ENCODE assay signal across 8 mouse cellular contexts in the genomic region with DNA sequence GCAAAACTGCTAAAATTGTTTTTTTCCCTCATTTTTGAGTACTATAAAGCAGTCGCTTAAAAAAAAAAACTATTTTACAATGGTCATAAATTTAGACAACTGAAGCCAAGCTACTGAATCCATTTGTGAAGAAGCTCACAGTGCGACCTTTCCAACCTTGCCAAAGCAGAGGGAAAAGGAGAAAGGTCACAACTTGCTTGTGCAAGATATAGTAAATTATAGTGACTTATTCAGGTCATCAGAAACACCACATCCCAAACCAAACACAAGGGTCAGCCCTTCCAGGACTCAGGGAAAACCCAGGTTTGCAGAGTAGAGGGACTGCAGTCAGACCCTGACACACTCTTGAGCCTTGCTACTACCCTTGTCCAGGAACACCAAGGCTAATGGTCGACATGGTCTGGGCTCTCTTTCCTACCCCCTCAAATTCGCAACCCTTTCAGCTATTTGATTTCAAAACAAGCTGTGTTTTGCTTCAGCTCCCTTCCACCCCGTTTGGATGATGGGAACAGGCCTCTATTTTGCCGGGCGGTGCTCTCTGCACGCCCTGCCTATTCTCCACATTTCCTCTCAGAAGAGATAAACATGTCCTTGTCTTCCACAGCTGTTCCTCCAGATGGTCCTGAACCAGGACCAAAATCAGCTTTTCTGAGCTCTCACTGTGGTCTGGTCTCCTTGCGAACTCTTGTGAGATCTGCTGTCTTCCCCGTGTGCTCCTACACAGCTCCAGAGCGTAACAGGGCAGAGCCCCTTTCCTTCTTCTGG.
DNase-seq lines count a peak whose midpoint lies in the region; ATAC-seq and TF ChIP-seq lines count a peak whose summit lies in the region.

No protein-coding gene starts in this region.

- DNase-seq in adrenal gland, postnatal 14 days = peak; percentile 26
- DNase-seq in adrenal gland, adult 18-20 months (ENCODE audit: low spot score in 2 of 2) = no peak
- DNase-seq in brain, adult 2 months (ENCODE audit: low read depth, low spot score) = peak; percentile 77
- peak; percentile 65 for DNase-seq in kidney, adult 2 months
- peak; percentile 40 to 52 for DNase-seq in left cerebral cortex, postnatal 14 days (ENCODE audit: low spot score in 2 of 2)

- no peak overlapping the region for H3K9ac ChIP-seq in stomach, embryonic 14.5 days (replicated peaks; ENCODE audit: low read depth, low read length)

- 63% methylated on average over 11 of the region's 11 CpGs for WGBS in kidney, adult 2 months
- 55% methylated on average over 11 of the region's 11 CpGs for WGBS in stomach, embryonic 14.5 days

- H3K27ac ChIP-seq in kidney, adult 2 months (ENCODE audit: insufficient read depth, low read depth, low read length) = peak overlapping the region; percentile 48; the same call in 1 of the 2 replicates
- peak overlapping the region; percentile 75; the same call in 1 of the 2 replicates for H3K27ac ChIP-seq in stomach, embryonic 14.5 days (ENCODE audit: low read length)

- TF ChIP-seq CTCF in kidney, adult 2 months (conservative IDR thresholded peaks at IDR 0.05; ENCODE audit: insufficient read depth, insufficient read length, low read depth, low read length) = no peak

- no peak for TF ChIP-seq POLR2A in kidney, adult 2 months (IDR thresholded peaks at IDR 0.05; ENCODE audit: low read depth, low read length)

- no peak overlapping the region for H3K4me2 ChIP-seq in stomach, embryonic 14.5 days (replicated peaks; ENCODE audit: low read depth, low read length)

- no peaks in the 10 kb centered on the region for H3K9me3 ChIP-seq in stomach, embryonic 14.5 days (ENCODE audit: control insufficient read depth, low read depth, low read length)

- intact Hi-C loops in left cerebral cortex, postnatal 14 days (cut with DNase I) = no loop called here

- H3K4me1 ChIP-seq in kidney, adult 2 months (ENCODE audit: control insufficient read depth, insufficient read depth, low read length) = no peaks in the 10 kb centered on the region
- peaks cover 8% of the 10 kb centered on the region; the same call in 1 of the 2 replicates for H3K4me1 ChIP-seq in stomach, embryonic 14.5 days (ENCODE audit: control insufficient read depth, insufficient read depth, low read length)

- ATAC-seq in stomach, embryonic 14.5 days (ENCODE audit: insufficient number of reproducible peaks, insufficient read depth, low FRiP score, low read depth) = peak; percentile 57; the same call in 1 of the 2 replicates
- no peak for ATAC-seq in megakaryocyte progenitor cell, adult 5-6 weeks (replicated peaks; ENCODE audit: poor library complexity)
- ATAC-seq in CD4-positive, CD25-positive, alpha-beta regulatory T cell, adult 4 months = no peak

- H3K36me3 ChIP-seq in kidney, adult 2 months (ENCODE audit: control insufficient read depth, insufficient read depth, low read length) = no peaks in the 10 kb centered on the region
- no peaks in the 10 kb centered on the region for H3K36me3 ChIP-seq in stomach, embryonic 14.5 days (ENCODE audit: control insufficient read depth, insufficient read depth, low read length)

- no peaks in the 10 kb centered on the region for H3K27me3 ChIP-seq in kidney, adult 2 months (replicated peaks; ENCODE audit: control insufficient read depth, insufficient read depth, low read length)
- H3K27me3 ChIP-seq in stomach, embryonic 14.5 days (ENCODE audit: control insufficient read depth, insufficient read depth, low read length) = no peaks in the 10 kb centered on the region

- H3K4me3 ChIP-seq in kidney, adult 2 months (ENCODE audit: insufficient read depth, low read depth, low read length) = no peak overlapping the region
- H3K4me3 ChIP-seq in stomach, embryonic 14.5 days (ENCODE audit: low read depth, low read length) = no peak overlapping the region

Comparison
In these comparisons a context has a peak if more than half of its experiments do, and no peak if none do; other contexts are left out.
1. DNase-seq: peak in adrenal gland, postnatal 14 days (single experiment), brain, adult 2 months (single experiment), kidney, adult 2 months (single experiment) and left cerebral cortex, postnatal 14 days (2 of 2); none in adrenal gland, adult 18-20 months (0 of 2).